Mouse (Mus musculus) telencephalon, adult 2 months (tissue): ENCODE measurements at regions not wholly inside any gene's neighbourhood (a gene's known extent, or its start where the extent isn't known, plus 50 kb on each side); places are given as distances from the start of the nearest gene placed in this dataset.

Experiments
- DNase-seq: peaks from one replicate; pipeline ENCODE4 v3.0.0-alpha.2; 2011; ENCODE audit warnings: low read depth, low spot score

DNA sequence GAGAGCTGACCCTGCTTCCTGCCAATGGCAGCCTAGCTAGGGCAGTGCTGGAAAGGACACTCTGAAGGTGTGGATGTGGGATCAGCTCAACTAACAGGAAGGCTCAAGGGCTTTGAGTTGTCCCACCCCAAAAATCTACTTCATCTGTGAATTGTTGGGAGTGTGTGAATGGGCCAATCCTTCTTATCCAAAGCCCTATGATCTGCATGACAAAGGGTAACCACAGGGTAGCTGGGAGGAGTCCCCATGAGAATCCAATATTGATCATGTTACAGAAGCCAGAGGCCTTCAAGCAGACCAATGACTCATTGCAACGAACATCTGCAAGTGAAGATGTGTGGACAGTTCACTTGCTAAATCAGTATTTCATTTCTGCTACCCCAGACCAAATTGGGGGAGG, 51.1 kb upstream of the Adra1b start:
- no peak for DNase-seq

- DNase-seq: no peak
Measured at GRCm38 (mm10) chr11:43958241-43958975, 57.4 kb upstream of the Adra1b start.

DNA sequence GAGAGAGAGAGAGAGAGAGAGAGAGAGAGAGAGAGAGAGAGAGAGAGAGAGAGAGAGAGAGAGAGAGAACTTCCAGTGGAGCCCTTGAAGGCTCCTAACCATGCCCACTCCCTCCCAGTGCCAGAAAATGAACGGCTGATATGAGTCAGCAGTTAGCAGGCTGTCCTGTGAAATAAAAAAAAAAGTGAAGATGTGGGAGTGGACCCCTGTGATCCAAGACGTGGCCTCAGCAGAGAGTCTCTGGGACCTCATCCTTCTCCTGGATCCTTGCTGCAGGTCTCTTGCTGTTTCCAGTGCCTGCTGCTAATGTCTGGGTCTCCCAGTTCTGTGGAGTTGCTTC, 57.9 kb upstream of the Adra1b start:
- DNase-seq: no peak

GRCm38 (mm10) chr11:43960348-43961105, 59.5 kb upstream of the Adra1b start:
- no peak for DNase-seq

- no peak for DNase-seq
Measured at GRCm38 (mm10) chr11:43961398-43962070, 60.5 kb upstream of the Adra1b start.

DNA sequence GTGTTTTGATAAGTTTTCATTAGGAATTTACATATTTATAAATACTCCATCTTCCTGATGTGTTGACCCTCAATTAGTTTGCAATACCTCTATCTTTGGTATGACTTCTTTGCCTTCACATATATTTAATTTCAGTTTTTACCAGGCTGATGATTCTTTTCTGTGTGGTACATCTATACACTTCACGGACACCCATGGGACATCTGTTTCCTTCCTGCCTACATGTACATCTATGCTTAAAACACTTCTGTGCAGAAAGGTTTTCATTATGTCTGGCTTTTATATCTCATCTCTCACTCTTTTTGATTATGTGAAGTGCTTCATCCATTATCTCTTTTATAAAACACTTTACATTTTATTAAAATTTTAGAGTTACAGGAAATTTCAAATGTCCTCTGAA, 66.8 kb upstream of the Adra1b start:
- peak; percentile 31 for DNase-seq

DNA sequence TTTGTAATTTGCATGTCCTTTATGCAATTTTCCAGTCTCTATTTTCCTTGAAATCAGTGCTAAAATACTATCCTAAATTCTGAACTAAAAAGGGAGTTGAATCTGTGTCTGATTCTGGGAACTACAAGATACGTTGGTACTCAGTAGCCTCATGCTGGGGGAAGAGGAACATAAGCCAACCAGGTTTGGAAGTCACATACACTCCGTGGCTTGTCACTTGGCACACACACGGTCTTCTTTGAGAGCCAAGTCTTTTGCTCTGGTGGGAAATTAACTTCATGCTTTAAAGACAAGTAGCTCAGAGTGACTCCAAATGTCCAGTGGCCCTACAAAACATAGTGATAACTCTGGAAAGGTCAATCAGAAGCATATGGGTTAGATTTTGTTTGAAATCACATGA, 70.9 kb upstream of the Adra1b start:
- no peak for DNase-seq

GRCm38 (mm10) chr11:43976024-43976423, 75.0 kb upstream of the Adra1b start:
- no peak for DNase-seq

DNA sequence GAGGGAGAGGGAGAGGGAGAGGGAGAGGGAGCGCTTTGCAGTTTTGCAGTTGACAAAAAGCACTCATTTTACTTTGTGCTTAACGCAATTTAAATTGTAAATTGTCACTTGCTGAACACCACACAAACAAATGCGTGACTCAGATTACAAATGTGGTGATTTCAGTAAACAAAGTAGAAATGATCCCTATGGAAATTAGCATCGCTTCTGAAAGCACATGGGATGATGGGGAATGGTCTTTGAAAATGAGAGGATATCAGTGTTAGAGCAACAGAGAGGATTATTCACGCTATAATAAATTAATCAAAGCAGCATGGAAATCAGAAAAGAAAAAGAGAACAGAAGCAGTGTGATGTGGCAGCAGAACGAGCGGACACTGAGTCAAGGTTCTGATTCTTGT, 78.4 kb upstream of the Adra1b start:
- no peak for DNase-seq

DNA sequence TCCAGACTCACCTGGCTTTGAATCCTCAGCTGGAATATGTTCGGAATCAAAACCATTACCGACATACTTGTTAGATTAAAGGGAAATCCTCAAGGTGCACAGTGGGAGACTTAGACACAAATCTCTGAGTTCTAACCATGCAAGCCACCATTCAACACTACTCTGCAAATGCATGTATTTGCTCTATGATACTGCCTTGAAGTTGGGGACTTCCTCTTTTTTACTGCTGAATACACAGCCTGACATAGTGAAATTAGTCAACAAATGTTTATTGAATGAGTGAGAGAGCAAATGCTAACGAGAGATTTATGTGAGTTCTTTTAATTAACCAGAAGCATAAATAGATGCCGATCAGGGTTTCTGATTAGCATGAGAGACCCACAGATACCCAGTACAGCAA, 79.4 kb upstream of the Adra1b start:
- DNase-seq: no peak

DNA sequence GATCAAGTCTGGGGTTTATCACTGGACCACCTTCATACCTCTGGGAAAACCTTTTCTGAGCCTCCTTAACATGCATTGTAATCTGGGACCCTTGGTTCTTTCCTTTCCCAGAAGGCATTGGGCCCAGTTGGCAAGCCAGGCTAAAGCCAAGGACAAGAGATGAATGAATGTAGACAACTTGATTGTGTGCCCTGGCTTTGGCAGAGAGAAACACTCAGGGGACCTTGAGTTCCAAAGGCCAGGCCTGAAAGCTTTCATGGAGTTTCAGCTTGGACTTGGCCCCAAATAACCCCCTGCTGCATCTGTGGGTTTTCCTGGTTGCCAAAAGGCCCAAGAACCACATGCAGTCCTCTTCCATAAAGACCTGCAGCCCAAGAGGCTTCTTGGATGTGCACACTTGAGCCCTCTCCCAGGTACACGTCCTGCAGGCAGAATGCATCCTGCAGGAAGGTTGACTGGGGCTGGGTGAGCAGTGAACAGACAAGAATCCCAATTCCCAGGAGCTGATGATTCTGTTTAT, 89.0 kb upstream of the Adra1b start:
- no peak for DNase-seq

- no peak for DNase-seq
Measured at GRCm38 (mm10) chr11:43992011-43992471, 91.0 kb upstream of the Adra1b start.

DNA sequence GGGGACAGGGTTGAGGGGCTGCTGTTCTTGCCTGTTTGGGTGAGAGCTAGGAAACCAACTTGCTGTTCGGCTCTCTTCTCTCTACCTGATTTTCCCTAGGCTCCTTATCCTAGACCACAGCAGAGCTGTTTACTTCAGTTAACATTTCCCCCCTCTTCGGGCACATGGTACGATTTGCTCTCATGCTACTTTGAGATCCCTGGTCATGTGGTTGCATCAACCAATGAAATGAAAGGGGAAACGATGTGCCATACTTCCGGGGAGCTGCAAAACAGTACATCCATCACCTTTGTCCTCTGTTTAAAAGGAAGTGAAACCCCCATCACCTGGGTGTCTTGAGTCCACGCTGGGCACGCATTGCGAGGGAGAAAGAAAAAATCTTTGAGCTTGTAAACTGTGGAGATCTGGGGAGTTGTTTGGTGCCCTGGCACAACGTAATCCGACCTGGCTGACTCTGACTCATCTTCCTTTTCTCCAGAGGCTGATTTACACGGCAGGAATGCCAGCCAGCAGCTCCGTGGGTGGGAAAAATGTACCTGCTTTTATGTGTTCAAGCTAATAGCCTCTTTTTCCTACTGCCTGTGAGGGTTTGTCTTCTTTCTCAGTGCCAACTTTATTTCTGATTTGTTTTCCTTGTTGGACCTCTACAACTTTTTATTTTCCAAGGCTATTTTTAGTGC, 97.2 kb upstream of the Adra1b start:
- peak; percentile 13 for DNase-seq

GRCm38 (mm10) chr11:44000056-44000455, 99.0 kb upstream of the Adra1b start:
- no peak for DNase-seq

DNA sequence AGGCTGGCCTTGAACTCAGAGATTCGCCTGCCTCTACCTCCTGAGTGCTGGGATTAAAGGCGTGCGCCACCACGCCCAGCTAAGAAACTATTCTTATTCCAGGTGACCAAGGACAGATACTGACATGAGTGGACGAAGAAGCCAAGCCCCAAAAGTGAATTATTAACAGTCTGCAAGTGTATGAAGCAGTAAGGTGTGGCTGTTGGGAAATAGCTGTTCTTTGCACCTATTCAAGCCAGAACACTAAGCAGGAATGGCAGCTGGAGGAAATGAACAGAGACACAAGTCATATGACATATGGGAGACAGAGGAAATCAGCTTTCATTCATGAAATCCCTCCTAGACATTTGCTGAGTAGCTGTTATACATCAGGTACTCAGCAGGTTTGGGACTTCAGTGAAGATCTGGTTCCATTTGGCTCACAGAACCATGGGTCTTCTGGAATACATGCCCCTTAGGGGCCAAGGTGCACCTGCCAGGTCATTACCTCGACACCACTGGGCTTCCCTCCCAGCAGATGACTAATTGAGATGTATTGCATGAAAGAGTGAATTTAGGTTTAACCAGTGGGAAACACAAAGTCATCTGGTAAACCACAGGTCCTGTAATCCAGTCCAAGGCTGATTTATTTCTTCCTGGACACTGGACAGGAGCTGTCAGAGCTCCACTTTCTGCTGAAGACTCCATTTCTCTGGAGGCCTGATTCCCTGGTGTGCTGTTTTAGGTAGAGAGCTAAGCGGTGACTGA, 101.0 kb upstream of the Adra1b start:
- DNase-seq: no peak

GRCm38 (mm10) chr11:44002716-44003522, 101.9 kb upstream of the Adra1b start:
- DNase-seq: no peak

- no peak for DNase-seq
Measured at GRCm38 (mm10) chr11:44007526-44008040, 106.6 kb upstream of the Adra1b start.

GRCm38 (mm10) chr11:44012314-44012713, 111.3 kb upstream of the Adra1b start:
- no peak for DNase-seq

DNA sequence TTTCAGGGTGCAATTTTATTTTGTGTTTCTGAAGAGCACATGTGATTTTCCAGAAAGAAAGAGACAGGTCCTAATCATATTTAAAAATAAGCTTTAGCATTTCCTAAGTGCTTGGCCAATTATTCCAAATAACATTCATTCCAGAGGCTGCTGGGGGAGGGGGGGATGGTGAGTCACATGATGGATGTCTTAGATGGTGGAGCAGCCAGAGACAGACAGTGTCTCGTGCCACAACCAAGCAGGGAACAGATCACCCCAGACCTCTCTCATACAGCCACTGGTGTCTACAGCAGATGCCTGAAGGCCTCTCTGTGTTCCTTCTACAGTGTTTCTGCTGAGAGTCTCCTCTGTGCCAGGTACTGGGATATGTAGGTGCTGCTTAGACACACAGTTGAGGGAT, 112.8 kb upstream of the Adra1b start:
- no peak for DNase-seq

GRCm38 (mm10) chr11:44021638-44022037, 120.6 kb upstream of the Adra1b start:
- no peak for DNase-seq
